Mouse (Mus musculus) kidney, embryonic 15.5 days (tissue): ENCODE data around the gene Hsd17b1. TPM values are rescaled to one million over a fixed set of nuclear protein-coding genes. Genes with fewer than 3 reads are reported as not detected.

Experiments used
- ATAC-seq: fragments of 200-750 bp; cut with Nextera tagmentation; replicated peaks from 2 replicates; pipeline ENCODE4 v1.8.0; 2017; ENCODE audit warnings: moderate TSS enrichment; ENCODE audit not compliant: low FRiP score
- H3K27ac ChIP-seq: fragments of 300-500 bp; sonication (generic); 2 replicates; pipeline ENCODE4 v1.5.1; 2015; ENCODE audit warnings: mild to moderate bottlenecking, inconsistent platforms
- H3K27me3 ChIP-seq: fragments of 300-500 bp; sonication (generic); 2 replicates; pipeline ENCODE4 v1.6.1; 2015; ENCODE audit warnings: inconsistent platforms
- H3K36me3 ChIP-seq: fragments of 300-500 bp; sonication (generic); 2 replicates; pipeline ENCODE4 v1.6.1; 2015; ENCODE audit warnings: inconsistent platforms
- H3K4me1 ChIP-seq: fragments of 300-500 bp; sonication (generic); 2 replicates; pipeline ENCODE4 v1.6.1; 2015; ENCODE audit warnings: inconsistent platforms
- H3K4me2 ChIP-seq: fragments of 300-500 bp; sonication (generic); 2 replicates; pipeline ENCODE4 v1.6.1; 2015; ENCODE audit warnings: moderate library complexity, mild to moderate bottlenecking, inconsistent platforms
- H3K4me3 ChIP-seq: fragments of 300-500 bp; sonication (generic); replicated peaks from 2 replicates; pipeline ENCODE4 v1.5.1; 2015; ENCODE audit warnings: mild to moderate bottlenecking, inconsistent platforms
- H3K9ac ChIP-seq: fragments of 300-500 bp; sonication (generic); 2 replicates; pipeline ENCODE4 v1.6.1; 2015; ENCODE audit warnings: mild to moderate bottlenecking, inconsistent platforms
- H3K9me3 ChIP-seq: fragments of 300-500 bp; sonication (generic); replicated peaks from 2 replicates; pipeline ENCODE4 v1.6.1; 2016; ENCODE audit warnings: inconsistent platforms
- WGBS: fragments of 180-500 bp; shearing (Covaris S2); methylation state at CpG from one replicate; pipeline ENCODE4 v1.1.7; 2015; ENCODE audit warnings: mixed read lengths; 5-methylcytosine and 5-hydroxymethylcytosine counted together
- polyA plus RNA-seq: library from polyadenylated mRNA; unstranded; fragments of >200 nt; fragmentation: Nextera tagmentation; extraction: Ambion mirVana; gene quantifications from 2 replicates; pipeline ENCODE4 v1.2.1, GENCODE M21; 2015

Hsd17b1 gene
- polyA plus RNA-seq, 1 experiment from 2014 or later = 0.19 TPM

GRCm38 (mm10) chr11:101089931-101090330, 11.7 kb downstream of the Hsd17b1 start:
- no peaks in the 10 kb centered on the region for H3K9me3 ChIP-seq
- peaks cover 48% of the 10 kb centered on the region for H3K4me1 ChIP-seq
- peaks cover 62% of the 10 kb centered on the region for H3K36me3 ChIP-seq
- H3K4me3 ChIP-seq = no peak overlapping the region
- no peak overlapping the region for H3K4me2 ChIP-seq
- no peak for ATAC-seq
- H3K27me3 ChIP-seq = no peaks in the 10 kb centered on the region
- H3K9ac ChIP-seq = no peak overlapping the region
- 86% methylated on average over 1 of the region's 1 CpGs for WGBS
- no peak overlapping the region for H3K27ac ChIP-seq

GRCm38 (mm10) chr11:101094930-101095313, 16.7 kb downstream of the Hsd17b1 start:
- peak overlapping the region; percentile 70 for H3K9ac ChIP-seq
- H3K4me3 ChIP-seq = peak overlapping the region; percentile 80
- H3K36me3 ChIP-seq = peaks cover 71% of the 10 kb centered on the region
- peak overlapping the region; percentile 54; the same call in 1 of the 2 replicates for H3K27ac ChIP-seq
- no peak; the same call in 1 of the 2 replicates for ATAC-seq
- peaks cover 17% of the 10 kb centered on the region for H3K4me1 ChIP-seq
- whole genome bisulfite sequencing = under 1% methylated on average over 18 of the region's 18 CpGs
- H3K9me3 ChIP-seq = no peaks in the 10 kb centered on the region
- no peaks in the 10 kb centered on the region for H3K27me3 ChIP-seq
- peak overlapping the region; percentile 92 for H3K4me2 ChIP-seq

- under 1% methylated on average over 43 of the region's 43 CpGs for WGBS
- H3K4me1 ChIP-seq = peaks cover 17% of the 10 kb centered on the region
- ATAC-seq = peak; percentile 96
- H3K4me2 ChIP-seq = peak within 1 kb of the TSS; percentile 92
- peak within 1 kb of the TSS; percentile 95 for H3K27ac ChIP-seq
- H3K9ac ChIP-seq = peak within 1 kb of the TSS; percentile 70
- no peaks in the 10 kb centered on the region for H3K27me3 ChIP-seq
- H3K4me3 ChIP-seq = peak within 1 kb of the TSS; percentile 80
- peaks cover 71% of the 10 kb centered on the region for H3K36me3 ChIP-seq
- no peaks in the 10 kb centered on the region for H3K9me3 ChIP-seq
Measured at GRCm38 (mm10) chr11:101095314-101096024, 17.3 kb downstream of the Hsd17b1 start, which contains the start of gene Psmc3ip. Gene Psmc3ip, minus strand, starts transcription at chr11:101095436.

- Histone ChIP-seq H3K27me3 (no peaks in the 10 kb centered on the region), H3K4me3 (no peak overlapping the region), H3K36me3 (peaks cover 71% of the 10 kb centered on the region), H3K9ac (0 out of 2 replicates have a peak overlapping the region, but pooled peaks have one; percentile 12), H3K4me1 (peaks cover 17% of the 10 kb centered on the region), H3K9me3 (no peaks in the 10 kb centered on the region), H3K4me2 (no peak overlapping the region), H3K27ac (no peak overlapping the region)
- WGBS = 77% methylated on average over 8 of the region's 8 CpGs
- ATAC-seq = no peak
Measured at GRCm38 (mm10) chr11:101098231-101098630, 20.0 kb downstream of the Hsd17b1 start.

- Histone ChIP-seq H3K4me2 (no peak overlapping the region), H3K9ac (no peak overlapping the region), H3K9me3 (no peaks in the 10 kb centered on the region), H3K27me3 (no peaks in the 10 kb centered on the region), H3K4me3 (no peak overlapping the region), H3K27ac (no peak overlapping the region), H3K36me3 (peaks cover 90% of the 10 kb centered on the region), H3K4me1 (no peaks in the 10 kb centered on the region)
- 90% methylated on average over 5 of the region's 5 CpGs for WGBS
- ATAC-seq = no peak
Measured at GRCm38 (mm10) chr11:101103011-101103410, 24.8 kb downstream of the Hsd17b1 start.

GRCm38 (mm10) chr11:101109351-101109750, 31.1 kb downstream of the Hsd17b1 start:
- Histone ChIP-seq H3K4me1 (no peaks in the 10 kb centered on the region), H3K27me3 (no peaks in the 10 kb centered on the region), H3K9ac (no peak overlapping the region), H3K36me3 (peaks cover 30% of the 10 kb centered on the region), H3K4me2 (no peak overlapping the region), H3K27ac (no peak overlapping the region), H3K9me3 (no peaks in the 10 kb centered on the region), H3K4me3 (no peak overlapping the region)
- WGBS = 76% methylated on average over 4 of the region's 4 CpGs
- ATAC-seq = no peak

GRCm38 (mm10) chr11:101110708-101111107, 32.5 kb downstream of the Hsd17b1 start:
- no peak overlapping the region for H3K4me3 ChIP-seq
- H3K4me1 ChIP-seq = peaks cover 3% of the 10 kb centered on the region
- peaks cover 16% of the 10 kb centered on the region for H3K36me3 ChIP-seq
- no peak overlapping the region for H3K4me2 ChIP-seq
- no peak for ATAC-seq
- no peaks in the 10 kb centered on the region for H3K27me3 ChIP-seq
- H3K27ac ChIP-seq = no peak overlapping the region
- no peak overlapping the region for H3K9ac ChIP-seq
- H3K9me3 ChIP-seq = no peaks in the 10 kb centered on the region
- WGBS = 44% methylated on average over 5 of the region's 5 CpGs

GRCm38 (mm10) chr11:101111178-101111577, 33.0 kb downstream of the Hsd17b1 start:
- Histone ChIP-seq H3K4me3 (no peak overlapping the region), H3K9ac (no peak overlapping the region), H3K27me3 (no peaks in the 10 kb centered on the region), H3K4me1 (peaks cover 8% of the 10 kb centered on the region), H3K27ac (no peak overlapping the region), H3K4me2 (no peak overlapping the region), H3K36me3 (peaks cover 12% of the 10 kb centered on the region; the same call in 1 of the 2 replicates), H3K9me3 (no peaks in the 10 kb centered on the region)
- ATAC-seq = no peak
- 89% methylated on average over 4 of the region's 4 CpGs for WGBS

- Histone ChIP-seq H3K4me1 (peaks cover 11% of the 10 kb centered on the region), H3K9ac (no peak overlapping the region), H3K4me3 (no peak overlapping the region), H3K4me2 (no peak overlapping the region), H3K9me3 (no peaks in the 10 kb centered on the region), H3K27ac (no peak overlapping the region), H3K27me3 (no peaks in the 10 kb centered on the region), H3K36me3 (peaks cover 10% of the 10 kb centered on the region; the same call in 1 of the 2 replicates)
- WGBS = 92% methylated on average over 3 of the region's 3 CpGs
- ATAC-seq = no peak
Measured at GRCm38 (mm10) chr11:101112186-101112585, 34.0 kb downstream of the Hsd17b1 start.

- Histone ChIP-seq H3K27ac (peak overlapping the region; percentile 47), H3K4me3 (no peak overlapping the region), H3K4me1 (peaks cover 31% of the 10 kb centered on the region), H3K4me2 (no peak overlapping the region), H3K9ac (no peak overlapping the region), H3K9me3 (no peaks in the 10 kb centered on the region), H3K36me3 (peaks cover 3% of the 10 kb centered on the region; the same call in 1 of the 2 replicates), H3K27me3 (no peaks in the 10 kb centered on the region)
- 53% methylated on average over 2 of the region's 2 CpGs for WGBS
- ATAC-seq = no peak
Measured at GRCm38 (mm10) chr11:101115564-101115963, 37.4 kb downstream of the Hsd17b1 start.

GRCm38 (mm10) chr11:101118105-101118504, 39.9 kb downstream of the Hsd17b1 start:
- H3K9me3 ChIP-seq = no peaks in the 10 kb centered on the region
- no peaks in the 10 kb centered on the region for H3K27me3 ChIP-seq
- peak overlapping the region; percentile 94 for H3K4me2 ChIP-seq
- ATAC-seq = no peak
- H3K36me3 ChIP-seq = peaks cover 17% of the 10 kb centered on the region
- peak overlapping the region; percentile 86 for H3K4me3 ChIP-seq
- peak overlapping the region; percentile 86; the same call in 1 of the 2 replicates for H3K9ac ChIP-seq
- peaks cover 41% of the 10 kb centered on the region for H3K4me1 ChIP-seq
- 34% methylated on average over 4 of the region's 4 CpGs for WGBS
- H3K27ac ChIP-seq = no peak overlapping the region

- WGBS = under 1% methylated on average over 39 of the region's 39 CpGs
- Histone ChIP-seq H3K9me3 (no peaks in the 10 kb centered on the region), H3K9ac (peak overlapping the region; percentile 86), H3K27ac (peak overlapping the region; percentile 95), H3K4me3 (peak overlapping the region; percentile 86), H3K4me2 (peak overlapping the region; percentile 94), H3K4me1 (peaks cover 41% of the 10 kb centered on the region), H3K27me3 (no peaks in the 10 kb centered on the region), H3K36me3 (peaks cover 23% of the 10 kb centered on the region)
- ATAC-seq = peak; percentile 84; the same call in 1 of the 2 replicates
Measured at GRCm38 (mm10) chr11:101119131-101119760, 41.0 kb downstream of the Hsd17b1 start.
